Mouse (Mus musculus) small intestine, adult 2 months (tissue): ENCODE results near the gene Cgrrf1.

Source experiments
- CTCF ChIP-seq: fragments of 200-500 bp; IDR thresholded peaks from 2 replicates; pipeline ENCODE4 v1.5.1; 2012; ENCODE audit warnings: low read depth, mild to moderate bottlenecking, control low read depth, inconsistent platforms, low read length, moderate library complexity, mixed read lengths; ENCODE audit not compliant: insufficient replicate concordance, insufficient read length; ENCODE audit errors: extremely low read depth
- POLR2A ChIP-seq: fragments of 200-500 bp; IDR thresholded peaks from 2 replicates; pipeline ENCODE4 v1.6.1; 2012; ENCODE audit warnings: low read depth, mild to moderate bottlenecking, control low read depth, inconsistent platforms, low read length, moderate library complexity

DNA sequence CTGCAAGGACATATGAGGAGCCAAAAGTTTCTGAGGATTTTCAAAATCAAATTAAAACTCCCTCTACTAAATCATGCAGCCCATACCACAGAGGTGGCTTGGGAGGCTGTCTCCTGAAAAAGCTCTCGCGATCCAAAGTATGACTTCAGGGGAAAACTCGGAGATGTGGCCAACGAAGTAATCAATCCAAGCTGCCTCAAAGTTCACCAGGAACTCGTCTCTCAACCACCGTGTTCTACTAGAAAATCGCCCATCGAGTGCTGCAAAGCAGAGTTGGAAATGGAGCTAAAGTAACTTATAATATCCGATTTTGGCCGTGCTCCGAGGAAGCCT, 44.5 kb upstream of the Cgrrf1 start:
- TF ChIP-seq CTCF: peak; percentile 7; the same call in 1 of the 2 replicates
- no peak for TF ChIP-seq POLR2A
